Mouse (Mus musculus): ENCODE data around the gene Ppp1ca. TPM values are rescaled to one million over a fixed set of nuclear protein-coding genes. Genes with fewer than 3 reads are reported as not detected.

The Ppp1ca gene
- polyA plus RNA-seq, 1 experiment from 2014 or later: 1,000 TPM

GRCm38 (mm10) chr19:4149764-4150461 is 42.0 kb upstream of the Ppp1ca start:
- Histone ChIP-seq H3K36me3 (replicated peaks) (peaks cover 45% of the 10 kb centered on the region), H3K27me3 (replicated peaks; ENCODE audit: low read depth, poor library complexity, severe bottlenecking) (no peaks in the 10 kb centered on the region), H3K4me1 (peaks cover 35% of the 10 kb centered on the region), H3K27ac (replicated peaks) (no peak overlapping the region), H3K9me3 (peaks cover 3% of the 10 kb centered on the region; the same call in 1 of the 2 replicates), H3K4me3 (peak overlapping the region; percentile 88)
- DNase-seq (ENCODE audit: low spot score): no peak
- whole genome bisulfite sequencing: 94% methylated on average over 17 of the region's 17 CpGs

- no peak overlapping the region for H3K27ac ChIP-seq (replicated peaks)
- peaks cover 54% of the 10 kb centered on the region for H3K36me3 ChIP-seq (replicated peaks)
- H3K4me1 ChIP-seq: peaks cover 38% of the 10 kb centered on the region
- 91% methylated on average over 22 of the region's 22 CpGs for WGBS
- 0 out of 2 replicates have a peak overlapping the region, but pooled peaks have one; percentile 13 for H3K4me3 ChIP-seq
- H3K9me3 ChIP-seq: no peaks in the 10 kb centered on the region
- no peaks in the 10 kb centered on the region for H3K27me3 ChIP-seq (replicated peaks; ENCODE audit: low read depth, poor library complexity, severe bottlenecking)
- DNase-seq (ENCODE audit: low spot score): no peak
Measured at GRCm38 (mm10) chr19:4150567-4151487, 41.0 kb upstream of the Ppp1ca start.

- peaks cover 60% of the 10 kb centered on the region for H3K36me3 ChIP-seq (replicated peaks)
Measured at GRCm38 (mm10) chr19:4151488-4151860, 40.4 kb upstream of the Ppp1ca start.

GRCm38 (mm10) chr19:4151898-4152297 is 40.0 kb upstream of the Ppp1ca start:
- no peak for DNase-seq (ENCODE audit: low spot score)
- Histone ChIP-seq H3K27me3 (replicated peaks; ENCODE audit: low read depth, poor library complexity, severe bottlenecking) (no peaks in the 10 kb centered on the region), H3K4me3 (no peak overlapping the region), H3K9me3 (no peaks in the 10 kb centered on the region), H3K4me1 (peaks cover 42% of the 10 kb centered on the region), H3K36me3 (replicated peaks) (peaks cover 65% of the 10 kb centered on the region), H3K27ac (replicated peaks) (no peak overlapping the region)
- 91% methylated on average over 5 of the region's 5 CpGs for WGBS

More at GRCm38 (mm10) chr19:4151488-4151860, 40.4 kb upstream of the Ppp1ca start:
- no peak for DNase-seq (ENCODE audit: low spot score)
- 74% methylated on average over 5 of the region's 5 CpGs for WGBS
- H3K27ac ChIP-seq (replicated peaks): no peak overlapping the region
- H3K9me3 ChIP-seq: no peaks in the 10 kb centered on the region
- no peaks in the 10 kb centered on the region for H3K27me3 ChIP-seq (replicated peaks; ENCODE audit: low read depth, poor library complexity, severe bottlenecking)
- peaks cover 42% of the 10 kb centered on the region for H3K4me1 ChIP-seq
- no peak overlapping the region for H3K4me3 ChIP-seq

GRCm38 (mm10) chr19:4152445-4153231 is 39.2 kb upstream of the Ppp1ca start:
- Histone ChIP-seq H3K4me3 (no peak overlapping the region), H3K36me3 (replicated peaks) (peaks cover 72% of the 10 kb centered on the region), H3K9me3 (no peaks in the 10 kb centered on the region), H3K27ac (replicated peaks) (no peak overlapping the region), H3K27me3 (replicated peaks; ENCODE audit: low read depth, poor library complexity, severe bottlenecking) (no peaks in the 10 kb centered on the region), H3K4me1 (peaks cover 41% of the 10 kb centered on the region)
- 85% methylated on average over 8 of the region's 8 CpGs for WGBS
- DNase-seq (ENCODE audit: low spot score): no peak

- Histone ChIP-seq H3K36me3 (replicated peaks) (peaks cover 78% of the 10 kb centered on the region), H3K4me1 (peaks cover 35% of the 10 kb centered on the region), H3K4me3 (no peak within 1 kb of the TSS), H3K27me3 (replicated peaks; ENCODE audit: low read depth, poor library complexity, severe bottlenecking) (no peaks in the 10 kb centered on the region), H3K27ac (replicated peaks) (no peak within 1 kb of the TSS), H3K9me3 (no peaks in the 10 kb centered on the region)
- DNase-seq (ENCODE audit: low spot score): no peak
- 77% methylated on average over 11 of the region's 11 CpGs for WGBS
Measured at GRCm38 (mm10) chr19:4153232-4153654, 38.6 kb upstream of the Ppp1ca start, which contains the start of gene Ptprcap. Ptprcap (plus strand) TSS chr19:4153604.

- no peak for DNase-seq (ENCODE audit: low spot score)
- peaks cover 24% of the 10 kb centered on the region for H3K4me1 ChIP-seq
- H3K4me3 ChIP-seq: no peak overlapping the region
- 82% methylated on average over 13 of the region's 13 CpGs for WGBS
- no peaks in the 10 kb centered on the region for H3K9me3 ChIP-seq
- H3K36me3 ChIP-seq (replicated peaks): peaks cover 92% of the 10 kb centered on the region
- no peak overlapping the region for H3K27ac ChIP-seq (replicated peaks)
- no peaks in the 10 kb centered on the region for H3K27me3 ChIP-seq (replicated peaks; ENCODE audit: low read depth, poor library complexity, severe bottlenecking)
Measured at GRCm38 (mm10) chr19:4154437-4155222, 37.2 kb upstream of the Ppp1ca start.

- H3K27me3 ChIP-seq (replicated peaks; ENCODE audit: low read depth, poor library complexity, severe bottlenecking): no peaks in the 10 kb centered on the region
- DNase-seq (ENCODE audit: low spot score): no peak
- H3K4me1 ChIP-seq: 0 out of 2 replicates have a peak, but pooled peaks cover 20% of the 10 kb centered on the region
- peaks cover 90% of the 10 kb centered on the region for H3K36me3 ChIP-seq (replicated peaks)
- H3K27ac ChIP-seq (replicated peaks): peak overlapping the region; percentile 55; the same call in 1 of the 2 replicates
- no peak overlapping the region for H3K4me3 ChIP-seq
- no peaks in the 10 kb centered on the region for H3K9me3 ChIP-seq
- 77% methylated on average over 6 of the region's 6 CpGs for WGBS
Measured at GRCm38 (mm10) chr19:4155223-4156072, 36.4 kb upstream of the Ppp1ca start.

- Histone ChIP-seq H3K9me3 (no peaks in the 10 kb centered on the region), H3K4me1 (0 out of 2 replicates have a peak, but pooled peaks cover 17% of the 10 kb centered on the region), H3K27ac (replicated peaks) (peak overlapping the region; percentile 55; the same call in 1 of the 2 replicates), H3K36me3 (replicated peaks) (peaks cover 90% of the 10 kb centered on the region), H3K27me3 (replicated peaks; ENCODE audit: low read depth, poor library complexity, severe bottlenecking) (no peaks in the 10 kb centered on the region), H3K4me3 (no peak overlapping the region)
- WGBS: 74% methylated on average over 20 of the region's 20 CpGs
- DNase-seq (ENCODE audit: low spot score): no peak
Measured at GRCm38 (mm10) chr19:4156073-4156579, 35.7 kb upstream of the Ppp1ca start.

- no peak for DNase-seq (ENCODE audit: low spot score)
- Histone ChIP-seq H3K27me3 (replicated peaks; ENCODE audit: low read depth, poor library complexity, severe bottlenecking) (no peaks in the 10 kb centered on the region), H3K4me1 (0 out of 2 replicates have a peak, but pooled peaks cover 13% of the 10 kb centered on the region), H3K27ac (replicated peaks) (no peak overlapping the region), H3K36me3 (replicated peaks) (peaks cover 88% of the 10 kb centered on the region), H3K4me3 (no peak overlapping the region), H3K9me3 (no peaks in the 10 kb centered on the region)
- 93% methylated on average over 12 of the region's 12 CpGs for WGBS
Measured at GRCm38 (mm10) chr19:4156771-4157170, 35.1 kb upstream of the Ppp1ca start.

GRCm38 (mm10) chr19:4159049-4159448 is 32.8 kb upstream of the Ppp1ca start:
- Histone ChIP-seq H3K27ac (replicated peaks) (no peak overlapping the region), H3K4me3 (no peak overlapping the region), H3K9me3 (no peaks in the 10 kb centered on the region), H3K36me3 (replicated peaks) (peaks cover 65% of the 10 kb centered on the region), H3K27me3 (replicated peaks; ENCODE audit: low read depth, poor library complexity, severe bottlenecking) (no peaks in the 10 kb centered on the region), H3K4me1 (peaks cover 22% of the 10 kb centered on the region)
- DNase-seq (ENCODE audit: low spot score): no peak
- 96% methylated on average over 8 of the region's 8 CpGs for WGBS

Data from embryonic facial prominence, embryonic 10.5 days (tissue).